Mouse (Mus musculus) cerebellum, adult (tissue): ENCODE results near the gene T.
"Not testable (repeated sequence)": the region's sequence is repeated elsewhere in the genome, so short reads cannot be mapped to it uniquely, and the experiment has no call there.

Source experiments
- ATAC-seq: cut with Nextera tagmentation; 2 replicates; pipeline ENCODE4 v1.9.2; 2017; ENCODE audit warnings: mild to moderate bottlenecking, moderate library complexity, mixed read lengths; ENCODE audit not compliant: insufficient number of reproducible peaks, low FRiP score, low TSS enrichment

T gene

GRCm38 (mm10) chr17:8433978-8434960 is at the start of gene T:
Gene T (plus strand): TSS chr17:8434423.
- no peak for ATAC-seq

- no peak for ATAC-seq
Observed at GRCm38 (mm10) chr17:8385441-8385840, 48.8 kb upstream of the T start.

- ATAC-seq, result no peak
Observed at GRCm38 (mm10) chr17:8388463-8388862, 45.8 kb upstream of the T start.

- no peak for ATAC-seq
Observed at GRCm38 (mm10) chr17:8388990-8389789, 45.0 kb upstream of the T start.

- ATAC-seq, result no peak
Observed at GRCm38 (mm10) chr17:8389790-8390095, 44.5 kb upstream of the T start.

GRCm38 (mm10) chr17:8390487-8390886 is 43.7 kb upstream of the T start:
- ATAC-seq, result no peak

- ATAC-seq, result no peak
Observed at GRCm38 (mm10) chr17:8396371-8396770, 37.9 kb upstream of the T start.

- no peak for ATAC-seq
Observed at GRCm38 (mm10) chr17:8397946-8398345, 36.3 kb upstream of the T start.

- ATAC-seq, result not testable (repeated sequence)
Observed at GRCm38 (mm10) chr17:8403932-8404331, 30.3 kb upstream of the T start.

- ATAC-seq, result no peak
Observed at GRCm38 (mm10) chr17:8406285-8406684, 27.9 kb upstream of the T start.

- ATAC-seq, result not testable (repeated sequence)
Observed at GRCm38 (mm10) chr17:8408002-8408401, 26.2 kb upstream of the T start.

- no peak for ATAC-seq
Observed at GRCm38 (mm10) chr17:8408589-8409295, 25.5 kb upstream of the T start.

- no peak for ATAC-seq
Observed at GRCm38 (mm10) chr17:8410330-8410729, 23.9 kb upstream of the T start.

GRCm38 (mm10) chr17:8413656-8414055 is 20.6 kb upstream of the T start:
- no peak for ATAC-seq

- ATAC-seq, result no peak
Observed at GRCm38 (mm10) chr17:8415533-8415932, 18.7 kb upstream of the T start.

- no peak; the same call in 1 of the 2 replicates for ATAC-seq
Observed at GRCm38 (mm10) chr17:8416865-8417264, 17.4 kb upstream of the T start.

GRCm38 (mm10) chr17:8420739-8421138 is 13.5 kb upstream of the T start:
- no peak for ATAC-seq

- no peak for ATAC-seq
Observed at GRCm38 (mm10) chr17:8421517-8421916, 12.7 kb upstream of the T start.

GRCm38 (mm10) chr17:8423283-8423682 is 10.9 kb upstream of the T start:
- no peak for ATAC-seq

- no peak for ATAC-seq
Observed at GRCm38 (mm10) chr17:8429436-8429835, 4.8 kb upstream of the T start.

GRCm38 (mm10) chr17:8429896-8430295 is 4.3 kb upstream of the T start:
- ATAC-seq, result no peak
